Mouse (Mus musculus) C2C12 (cell line): ENCODE results near the gene Fam133b. TPM values are rescaled to one million over a fixed set of nuclear protein-coding genes. Genes with fewer than 3 reads are reported as not detected.
"Not testable (repeated sequence)": the region's sequence is repeated elsewhere in the genome, so short reads cannot be mapped to it uniquely, and the experiment has no call there.

ENCODE experiments used
- H3K27me3 ChIP-seq: one replicate; pipeline ENCODE4 v1.6.1; 2011; ENCODE audit not compliant: control insufficient read depth, insufficient read depth, insufficient read length
- H3K36me3 ChIP-seq: one replicate; pipeline ENCODE4 v1.6.1; 2011; ENCODE audit not compliant: control insufficient read depth, insufficient read depth
- H3K4me3 ChIP-seq: one replicate; pipeline ENCODE4 v1.5.1; 2011; ENCODE audit warnings: mild to moderate bottlenecking, control low read depth; ENCODE audit not compliant: poor library complexity, insufficient read depth, severe bottlenecking
- H3K79me2 ChIP-seq: one replicate; pipeline ENCODE4 v1.6.1; 2011; ENCODE audit not compliant: control insufficient read depth, insufficient read depth
- H3K79me3 ChIP-seq: one replicate; pipeline ENCODE4 v1.6.1; 2011; ENCODE audit warnings: low read depth, control low read depth
- H3ac ChIP-seq: one replicate; pipeline ENCODE3; 2011; ENCODE audit warnings: low read depth; ENCODE audit not compliant: control insufficient read depth, insufficient read length
- CEBPB ChIP-seq: IDR thresholded peaks from one replicate; pipeline ENCODE4 v1.6.1; 2011; ENCODE audit warnings: low read depth, mild to moderate bottlenecking, control low read depth, moderate library complexity
- CTCF ChIP-seq: IDR thresholded peaks from one replicate; pipeline ENCODE4 v1.5.1; 2011; ENCODE audit not compliant: control insufficient read depth, insufficient read depth, insufficient read length
- FOSL1 ChIP-seq: IDR thresholded peaks from one replicate; pipeline ENCODE4 v1.8.0; 2011; ENCODE audit warnings: mild to moderate bottlenecking, low read length; ENCODE audit not compliant: poor library complexity, insufficient read depth, severe bottlenecking
- MAX ChIP-seq: IDR thresholded peaks from one replicate; pipeline ENCODE4 v1.6.1; 2011; ENCODE audit warnings: mild to moderate bottlenecking, control low read depth
- MYOD1 ChIP-seq: IDR thresholded peaks from one replicate; pipeline ENCODE4 v1.6.1; 2011; ENCODE audit warnings: low read depth; ENCODE audit not compliant: control insufficient read depth, insufficient read length
- MYOG ChIP-seq: IDR thresholded peaks from one replicate; pipeline ENCODE4 v1.6.1; 2011; ENCODE audit not compliant: control insufficient read depth, insufficient read length; ENCODE audit errors: extremely low read depth
- USF1 ChIP-seq: IDR thresholded peaks from one replicate; pipeline ENCODE4 v1.6.1; 2011; ENCODE audit warnings: low read depth, mild to moderate bottlenecking, control low read depth, moderate library complexity
- polyA plus RNA-seq: library from polyadenylated mRNA; unstranded; fragments of >200 nt; fragmentation: generic; extraction: Trizol; gene quantifications from one replicate; pipeline ENCODE4 v1.2.1, GENCODE M21; 2012; ENCODE audit warnings: missing spikeins

Gene Fam133b
- polyA plus RNA-seq, 1 experiment, result 13.3 TPM

DNA sequence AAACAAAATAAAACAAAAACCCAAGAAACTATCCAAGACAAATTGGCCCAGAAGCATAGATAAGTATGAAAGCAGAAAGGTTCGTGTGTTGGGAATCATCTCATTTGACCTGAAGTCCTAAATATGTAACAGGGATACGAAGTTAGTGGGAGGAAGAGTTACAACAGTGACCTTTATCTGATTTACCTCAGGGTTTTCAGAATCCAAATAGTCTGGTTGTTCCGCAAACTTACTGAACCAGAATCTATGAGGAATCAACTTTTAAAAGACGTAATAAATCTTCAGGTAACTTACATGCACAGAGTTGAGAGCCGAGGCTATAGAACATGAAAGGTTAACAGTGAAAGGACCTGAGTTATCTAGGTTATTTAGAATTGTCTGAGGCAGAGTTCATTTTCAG is 55.1 kb downstream of the Fam133b start:
- H3ac ChIP-seq, result no peak overlapping the region
- no peaks in the 10 kb centered on the region for H3K36me3 ChIP-seq
- no peak overlapping the region for H3K4me3 ChIP-seq
- H3K79me3 ChIP-seq, result peaks cover 9% of the 10 kb centered on the region
- H3K79me2 ChIP-seq, result peaks cover 20% of the 10 kb centered on the region
- TF ChIP-seq USF1 (no peak), CTCF (no peak), FOSL1 (no peak), MAX (no peak), MYOD1 (no peak), CEBPB (no peak), MYOG (no peak)
- H3K27me3 ChIP-seq, result no peaks in the 10 kb centered on the region

DNA sequence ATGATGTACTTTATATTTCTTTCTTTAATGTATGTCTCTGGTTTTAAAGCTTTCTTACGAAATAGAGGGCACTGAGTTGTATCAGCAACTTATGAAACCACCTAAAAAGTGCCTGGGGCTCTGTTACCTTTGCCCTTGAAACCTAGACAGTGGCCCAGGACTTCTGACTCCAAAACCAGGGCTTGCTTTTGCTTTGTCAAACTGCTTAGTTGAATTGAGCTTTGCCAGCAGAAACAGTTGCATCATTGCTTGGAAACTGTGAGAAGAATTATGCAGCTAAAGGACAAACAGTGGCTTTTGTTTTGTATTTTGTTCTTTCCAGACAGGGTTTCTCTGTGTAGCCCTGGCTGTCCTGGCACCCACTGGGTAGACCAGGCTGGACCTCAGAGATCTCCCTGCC is 56.7 kb downstream of the Fam133b start:
- Histone ChIP-seq H3K4me3 (no peak overlapping the region), H3K79me2 (peaks cover 5% of the 10 kb centered on the region), H3ac (no peak overlapping the region), H3K36me3 (peaks cover under 1% of the 10 kb centered on the region), H3K27me3 (no peaks in the 10 kb centered on the region), H3K79me3 (peaks cover 4% of the 10 kb centered on the region)
- TF ChIP-seq CEBPB (no peak), MYOG (no peak), MYOD1 (no peak), MAX (no peak)

DNA sequence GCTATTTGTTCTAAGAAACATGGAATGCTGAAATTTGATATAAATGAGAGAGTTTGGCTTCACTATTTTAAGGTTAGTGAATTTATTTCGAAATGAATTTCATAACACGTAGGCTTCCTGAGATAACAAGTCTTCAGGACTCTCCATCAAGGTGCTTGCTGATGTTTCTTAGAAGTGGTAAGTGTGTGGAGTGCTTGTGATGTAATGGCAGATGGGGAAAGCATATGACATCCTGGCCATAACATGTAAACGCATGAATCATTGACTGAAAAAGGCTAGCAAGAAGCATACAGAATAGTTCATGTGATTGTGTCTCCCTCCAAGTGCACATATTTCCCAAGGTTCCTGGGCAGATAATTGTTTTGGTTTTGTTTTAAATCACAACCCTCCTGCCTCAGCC is 57.2 kb downstream of the Fam133b start:
- no peak for TF ChIP-seq MYOG
- TF ChIP-seq CTCF, result no peak
- no peak for TF ChIP-seq CEBPB
- TF ChIP-seq MAX, result no peak
- no peak for TF ChIP-seq FOSL1

DNA sequence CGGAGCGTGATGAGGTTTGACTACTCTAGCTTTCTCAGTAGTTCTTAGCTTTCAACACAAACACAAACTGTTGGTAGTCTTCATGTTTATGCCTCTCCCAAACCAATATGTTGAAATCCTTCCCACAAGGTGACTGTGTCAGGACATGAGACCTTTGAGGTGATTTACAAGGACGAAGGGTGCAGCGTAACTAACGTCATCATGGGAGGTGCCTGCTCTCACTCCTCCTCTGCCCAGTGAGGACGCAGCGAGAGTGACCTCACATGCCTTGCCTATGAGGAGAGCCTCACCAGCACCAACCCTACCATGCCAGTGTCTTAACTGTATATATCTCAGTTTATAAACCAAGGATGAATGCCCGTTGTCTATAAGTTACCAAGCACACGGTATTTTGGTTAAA is 63.5 kb downstream of the Fam133b start:
- Histone ChIP-seq H3K79me2 (no peaks in the 10 kb centered on the region), H3K79me3 (no peaks in the 10 kb centered on the region), H3K4me3 (no peak overlapping the region), H3K27me3 (no peaks in the 10 kb centered on the region), H3K36me3 (peaks cover 11% of the 10 kb centered on the region), H3ac (no peak overlapping the region)
- no peak for TF ChIP-seq MYOG
- TF ChIP-seq CTCF, result no peak
- TF ChIP-seq CEBPB, result no peak
- no peak for TF ChIP-seq FOSL1
- no peak for TF ChIP-seq MAX

More for the DNA sequence above, 57.2 kb downstream of the Fam133b start:
- Histone ChIP-seq H3K36me3 (peaks cover 5% of the 10 kb centered on the region), H3ac (no peak overlapping the region), H3K4me3 (no peak overlapping the region), H3K27me3 (no peaks in the 10 kb centered on the region), H3K79me2 (peaks cover under 1% of the 10 kb centered on the region), H3K79me3 (no peaks in the 10 kb centered on the region)

DNA sequence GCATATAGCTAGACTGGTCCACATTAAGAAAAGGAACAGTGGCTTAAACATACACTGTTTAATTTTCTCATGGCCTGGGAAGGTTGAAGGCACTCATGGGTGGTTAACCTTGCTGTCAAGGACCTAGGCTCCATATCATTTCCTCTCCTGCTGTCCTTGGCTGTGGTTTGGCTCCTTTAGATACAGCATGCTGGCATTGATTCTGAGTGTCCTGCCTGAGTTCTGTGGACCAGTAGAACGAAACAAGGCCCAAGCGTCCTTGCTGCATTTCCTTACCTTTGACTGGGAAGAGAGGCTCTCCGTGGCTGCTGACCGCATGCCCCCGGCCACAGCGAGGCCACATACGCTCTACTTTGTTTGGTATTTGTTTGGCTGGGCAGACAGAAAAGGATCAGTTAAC is 65.6 kb downstream of the Fam133b start:
- peaks cover 11% of the 10 kb centered on the region for H3K36me3 ChIP-seq
- H3K27me3 ChIP-seq, result no peaks in the 10 kb centered on the region
- H3ac ChIP-seq, result no peak overlapping the region
- no peak overlapping the region for H3K4me3 ChIP-seq
- TF ChIP-seq FOSL1 (no peak), CEBPB (no peak), MYOG (no peak), MYOD1 (no peak)
- H3K79me2 ChIP-seq, result no peaks in the 10 kb centered on the region
- no peaks in the 10 kb centered on the region for H3K79me3 ChIP-seq

DNA sequence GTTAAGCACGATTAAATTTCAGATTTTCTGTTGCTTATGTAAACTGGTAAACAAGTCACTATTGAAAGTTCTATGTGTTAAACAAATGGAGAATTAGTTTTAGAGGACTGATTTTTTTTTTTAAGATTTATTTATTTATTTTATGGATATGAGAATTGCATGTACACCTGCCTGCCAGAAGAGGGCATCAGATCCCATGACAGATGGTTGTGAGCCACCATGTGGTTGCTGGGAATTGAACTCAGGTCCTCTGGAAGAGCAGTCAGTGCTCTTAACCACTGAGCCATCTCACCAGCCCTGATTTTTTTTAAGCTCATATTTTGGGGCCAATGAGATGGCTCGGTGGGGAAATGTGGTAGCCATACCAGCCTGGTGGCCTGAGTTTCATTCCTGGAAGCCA is 68.2 kb downstream of the Fam133b start:
- H3K79me3 ChIP-seq, H3K79me2 ChIP-seq, H3ac ChIP-seq, H3K36me3 ChIP-seq, H3K27me3 ChIP-seq, H3K4me3 ChIP-seq: not testable (repeated sequence)

Other genes with a start within 250 kb of the Fam133b start
- gene Cdk6, start 202.3 kb upstream of the Fam133b start, polyA plus RNA-seq, result 30.9 TPM
- 0.39 TPM for gene 1700109H08Rik, start 27.7 kb downstream of the Fam133b start, polyA plus RNA-seq
- 3.3 TPM for gene Pex1, start 52.2 kb downstream of the Fam133b start, polyA plus RNA-seq
- gene Rbm48, start 52.8 kb downstream of the Fam133b start, polyA plus RNA-seq, result 2.9 TPM
- gene Tmbim7, start 107.3 kb downstream of the Fam133b start, polyA plus RNA-seq, result not detected
- 125 TPM for gene Gatad1, start 113.4 kb downstream of the Fam133b start, polyA plus RNA-seq